Comparison of ENCODE assay signal across 9 mouse cellular contexts in genomic region chr9:114842269-114842668, GRCm38 (mm10). TPM values are rescaled to one million over a fixed set of nuclear protein-coding genes. Genes with fewer than 3 reads are reported as not detected.
DNase-seq lines count a peak whose midpoint lies in the region; ATAC-seq and TF ChIP-seq lines count a peak whose summit lies in the region.
"Had no signal": no experiment of that assay in that cellular context is flagged by ENCODE, and none has a peak within 500 bp of the region (broad histone marks: within the 10 kb centered on the region; RNA-seq: fewer than 3 reads in every experiment).

No protein-coding gene starts in this region.

- no peak for ATAC-seq in intestine, embryonic 14.5 days (replicated peaks; ENCODE audit: low FRiP score, low TSS enrichment, low read depth)
- no peak for ATAC-seq in hindbrain, embryonic 13.5 days (ENCODE audit: low FRiP score)

- peak overlapping the region; percentile 91 for H3K4me2 ChIP-seq in intestine, embryonic 14.5 days (ENCODE audit: low read length)
- H3K4me2 ChIP-seq in hindbrain, embryonic 13.5 days = no peak overlapping the region

- no peak overlapping the region for H3K9ac ChIP-seq in intestine, embryonic 14.5 days (ENCODE audit: low read length)
- H3K9ac ChIP-seq in hindbrain, embryonic 13.5 days = no peak overlapping the region

- no peaks in the 10 kb centered on the region for H3K9me3 ChIP-seq in heart, embryonic 10.5 days
- H3K9me3 ChIP-seq in E14TG2a.4 (ENCODE audit: low read length) = no peaks in the 10 kb centered on the region
- no peaks in the 10 kb centered on the region for H3K9me3 ChIP-seq in intestine, embryonic 14.5 days (ENCODE audit: control insufficient read depth, low read length)
- no peaks in the 10 kb centered on the region for H3K9me3 ChIP-seq in hindbrain, embryonic 13.5 days

- H3K4me1 ChIP-seq in heart, embryonic 10.5 days = peaks cover 8% of the 10 kb centered on the region
- H3K4me1 ChIP-seq in E14TG2a.4 (replicated peaks; ENCODE audit: low read depth, low read length) = peaks cover 21% of the 10 kb centered on the region
- no peaks in the 10 kb centered on the region for H3K4me1 ChIP-seq in intestine, embryonic 14.5 days (replicated peaks; ENCODE audit: control insufficient read depth, insufficient read depth, low read length)
- H3K4me1 ChIP-seq in hindbrain, embryonic 13.5 days (replicated peaks) = peaks cover 14% of the 10 kb centered on the region

- no peak overlapping the region for H3K4me3 ChIP-seq in heart, embryonic 10.5 days
- H3K4me3 ChIP-seq in E14TG2a.4 (replicated peaks; ENCODE audit: low read length) = 0 out of 2 replicates have a peak overlapping the region, but pooled peaks have one; percentile 87
- H3K4me3 ChIP-seq in intestine, embryonic 14.5 days (ENCODE audit: low read depth, low read length) = no peak overlapping the region
- no peak overlapping the region for H3K4me3 ChIP-seq in hindbrain, embryonic 13.5 days

- no peak for TF ChIP-seq CTCF in E14TG2a.4 (conservative IDR thresholded peaks at IDR 0.05; ENCODE audit: low read length)

- intact Hi-C loops in heart, postnatal 36 days (cut with DNase I) = loop anchor here (2.0 to 5.0 kb wide), 3 partner anchors 13 to 70 kb away; no protein-coding TSS in a partner anchor

- H3K36me3 ChIP-seq in heart, embryonic 10.5 days = 0 out of 2 replicates have a peak, but pooled peaks cover 3% of the 10 kb centered on the region
- no peaks in the 10 kb centered on the region for H3K36me3 ChIP-seq in E14TG2a.4 (ENCODE audit: insufficient read depth, low read length)
- no peaks in the 10 kb centered on the region for H3K36me3 ChIP-seq in intestine, embryonic 14.5 days (ENCODE audit: control insufficient read depth, insufficient read depth, low read length)
- H3K36me3 ChIP-seq in hindbrain, embryonic 13.5 days = no peaks in the 10 kb centered on the region

- no peak for DNase-seq in heart, embryonic 10.5 days (ENCODE audit: low spot score)
- DNase-seq in heart, postnatal 36 days = no peak
- no peak for DNase-seq in intestine, embryonic 14.5 days (ENCODE audit: low spot score)
- DNase-seq in lung, adult 18-20 months = peak; percentile 74 to 83
- DNase-seq in ovary, adult 18-20 months (ENCODE audit: low spot score) = no peak
- no peak for DNase-seq in kidney, postnatal 14 days
- DNase-seq: right cerebral cortex, postnatal 4 days had no signal

- 0 out of 2 replicates have a peak, but pooled peaks cover 7% of the 10 kb centered on the region for H3K27me3 ChIP-seq in heart, embryonic 10.5 days (ENCODE audit: insufficient read depth, poor library complexity, severe bottlenecking)
- H3K27me3 ChIP-seq in E14TG2a.4 (ENCODE audit: insufficient read depth, low read length) = peaks cover 64% of the 10 kb centered on the region
- peaks cover 7% of the 10 kb centered on the region; the same call in 1 of the 2 replicates for H3K27me3 ChIP-seq in intestine, embryonic 14.5 days (replicated peaks; ENCODE audit: control insufficient read depth, insufficient read depth, low read length)
- peaks cover 42% of the 10 kb centered on the region for H3K27me3 ChIP-seq in hindbrain, embryonic 13.5 days

- H3K27ac ChIP-seq in heart, embryonic 10.5 days = 0 out of 2 replicates have a peak overlapping the region, but pooled peaks have one; percentile 8
- peak overlapping the region; percentile 45; the same call in 1 of the 2 replicates for H3K27ac ChIP-seq in intestine, embryonic 14.5 days (ENCODE audit: low read depth)
- no peak overlapping the region for H3K27ac ChIP-seq in hindbrain, embryonic 13.5 days

- WGBS in heart, embryonic 10.5 days = 73% methylated on average over 7 of the region's 7 CpGs
- WGBS in intestine, embryonic 14.5 days = 63% methylated on average over 7 of the region's 7 CpGs
- 79% methylated on average over 7 of the region's 7 CpGs for WGBS in hindbrain, embryonic 13.5 days

RNA-seq across cellular contexts. Expression of gene Cmtm8, which starts 1.7 kb away (rescaled TPM):
- 17.2 and 23.4 TPM in 2 replicates for polyA plus RNA-seq in heart, embryonic 10.5 days (2016; fragmentation: Nextera tagmentation; extraction: Ambion mirVana)
- 10 to 100 TPM; 10.7 to 11.0 TPM for total RNA-seq in heart, postnatal 36 days (2021)
- 34.7 and 42.4 TPM in 2 replicates for polyA plus RNA-seq in intestine, embryonic 14.5 days (2014; fragmentation: Nextera tagmentation; extraction: Ambion mirVana)
- 15.8 and 20.0 TPM in 2 replicates for polyA plus RNA-seq in hindbrain, embryonic 13.5 days (2015; fragmentation: Nextera tagmentation; extraction: Ambion mirVana)

Comparison
In these comparisons a context has a peak if more than half of its experiments do, and no peak if none do; other contexts are left out.
1. DNase-seq: peak in lung, adult 18-20 months (2 of 2); none in heart, embryonic 10.5 days (single experiment), heart, postnatal 36 days (0 of 2), intestine, embryonic 14.5 days (single experiment), ovary, adult 18-20 months (single experiment) and kidney, postnatal 14 days (single experiment).